Mouse (Mus musculus): ENCODE measurements at regions not wholly inside any gene's neighbourhood (a gene's known extent, or its start where the extent isn't known, plus 50 kb on each side); places are given as distances from the start of the nearest gene placed in this dataset.

GRCm38 (mm10) chr16:74984207-74984606, 572.6 kb upstream of the Robo2 start:
- no peak for DNase-seq (ENCODE audit: low spot score in 2 of 2)

DNA sequence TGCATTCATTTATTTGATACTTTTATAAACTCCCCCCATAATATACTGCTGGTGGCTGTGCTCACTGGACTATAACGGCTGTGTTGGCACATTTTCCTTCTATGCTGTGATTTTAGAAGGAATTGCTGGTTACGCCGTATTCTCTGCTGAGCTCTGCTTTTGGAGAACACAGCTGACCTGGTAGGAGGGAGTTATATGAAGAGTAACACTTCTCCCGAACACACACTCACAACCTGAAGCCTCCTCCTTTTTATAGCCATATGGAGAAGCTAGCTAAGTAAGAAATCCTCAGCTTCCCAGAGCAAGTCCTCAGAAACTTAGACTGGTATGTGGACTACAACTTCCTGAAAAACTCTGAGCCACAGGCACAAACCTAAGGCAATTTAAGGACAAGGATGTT, 554.5 kb upstream of the Robo2 start:
- DNase-seq (ENCODE audit: low spot score in 2 of 2) = no peak

- no peak for DNase-seq (ENCODE audit: low spot score in 2 of 2)
These were observed 518.1 kb upstream of the Robo2 start for GRCm38 (mm10) chr16:74929739-74930138.

GRCm38 (mm10) chr16:74900835-74901234, 489.2 kb upstream of the Robo2 start:
- peak in 1 of 2 experiments; percentile 24 for DNase-seq (ENCODE audit: low spot score in 2 of 2)

- DNase-seq (ENCODE audit: low spot score in 2 of 2) = no peak
These were observed 476.1 kb upstream of the Robo2 start for GRCm38 (mm10) chr16:74887724-74888123.

DNA sequence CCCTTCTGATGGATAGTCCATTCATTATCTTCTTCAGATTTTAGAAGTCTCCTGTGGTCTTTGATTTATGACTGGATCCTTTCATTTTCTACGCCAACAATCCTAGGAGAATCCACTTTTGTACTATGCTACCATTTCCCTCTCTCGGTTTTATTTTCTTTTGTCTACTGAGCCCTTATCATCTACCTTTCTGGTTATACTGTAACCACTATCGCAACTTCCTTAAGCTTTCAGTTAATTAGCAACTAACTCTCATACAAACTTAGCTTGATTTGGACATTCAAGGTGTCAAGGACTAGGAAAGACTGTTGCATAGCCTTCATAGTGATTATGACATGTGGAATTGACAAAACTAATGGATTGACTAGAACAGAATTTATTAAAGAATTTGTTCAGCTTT, 467.0 kb upstream of the Robo2 start:
- no peak for DNase-seq (ENCODE audit: low spot score in 2 of 2)

GRCm38 (mm10) chr16:74873756-74874155, 462.1 kb upstream of the Robo2 start:
- peak in 1 of 2 experiments; percentile 38 for DNase-seq (ENCODE audit: low spot score in 2 of 2)

DNA sequence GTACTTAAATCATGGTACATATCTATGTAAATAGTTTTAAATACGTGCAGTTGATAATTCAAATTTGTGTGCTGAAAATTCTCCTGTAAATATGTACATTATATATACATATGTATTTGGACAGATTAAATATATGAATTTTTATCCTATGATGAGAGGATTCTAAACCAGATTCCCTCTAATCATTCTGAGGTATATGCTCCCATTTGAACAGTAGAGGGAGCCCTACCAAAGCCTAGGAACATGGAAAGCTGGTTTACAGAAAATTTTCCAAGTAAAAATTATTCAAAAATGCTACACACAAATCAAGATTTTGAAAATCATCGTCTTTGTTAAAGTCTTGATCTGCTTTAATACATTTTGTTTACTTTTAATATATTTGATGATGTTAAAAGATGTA, 446.1 kb upstream of the Robo2 start:
- DNase-seq (ENCODE audit: low spot score in 2 of 2) = no peak

GRCm38 (mm10) chr16:74840006-74840405, 428.4 kb upstream of the Robo2 start:
- no peak for DNase-seq (ENCODE audit: low spot score in 2 of 2)

GRCm38 (mm10) chr16:74814386-74814785, 402.8 kb upstream of the Robo2 start:
- no peak for DNase-seq (ENCODE audit: low spot score in 2 of 2)

GRCm38 (mm10) chr16:74809154-74809825, 397.7 kb upstream of the Robo2 start:
- DNase-seq (ENCODE audit: low spot score in 2 of 2) = no peak

DNA sequence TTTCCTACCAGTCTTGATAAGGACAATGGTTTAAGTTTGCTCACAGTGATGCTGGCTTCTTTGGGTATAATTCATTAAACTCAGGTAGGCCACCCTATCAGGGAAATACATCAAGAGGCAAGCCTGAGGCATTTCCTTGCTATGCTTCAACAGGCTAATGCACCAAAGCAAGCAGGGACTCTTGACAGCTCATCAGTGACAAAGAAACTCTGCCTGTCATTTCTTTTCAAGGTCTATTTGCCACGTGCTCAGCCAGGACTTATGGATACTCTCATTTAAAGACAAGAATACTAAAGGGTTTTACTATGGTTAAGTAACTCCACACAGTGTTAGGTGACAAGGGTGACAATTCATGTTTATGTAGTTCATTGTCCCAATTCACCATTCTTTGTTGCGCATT, 395.1 kb upstream of the Robo2 start:
- DNase-seq (ENCODE audit: low spot score in 2 of 2) = no peak

DNA sequence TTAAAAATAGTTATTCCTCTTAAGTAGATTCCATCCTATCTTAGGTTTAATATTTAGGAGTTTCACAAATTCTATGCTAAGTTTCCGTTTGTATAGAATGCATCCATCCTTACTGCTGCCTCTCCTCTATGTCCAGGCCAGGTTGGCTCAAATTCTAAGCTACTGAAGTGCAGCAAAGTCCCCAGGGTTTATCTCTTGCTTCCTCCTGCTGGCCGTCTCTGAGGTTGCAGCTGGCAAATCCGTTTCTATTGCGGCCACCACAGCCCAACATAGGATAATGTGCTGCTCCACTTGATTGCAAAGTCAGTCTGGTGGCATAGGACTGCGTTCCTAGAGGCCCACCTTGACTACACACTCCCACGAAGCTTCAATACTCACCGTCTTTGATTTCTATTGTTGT, 389.7 kb upstream of the Robo2 start:
- DNase-seq (ENCODE audit: low spot score in 2 of 2) = peak in 1 of 2 experiments; percentile 56

GRCm38 (mm10) chr16:74796303-74796653, 384.7 kb upstream of the Robo2 start:
- DNase-seq (ENCODE audit: low spot score in 2 of 2) = no peak

- DNase-seq (ENCODE audit: low spot score in 2 of 2) = no peak
These were observed 384.0 kb upstream of the Robo2 start for GRCm38 (mm10) chr16:74795360-74796302.

- DNase-seq (ENCODE audit: low spot score in 2 of 2) = no peak
These were observed 373.9 kb upstream of the Robo2 start for GRCm38 (mm10) chr16:74785365-74786119.

DNA sequence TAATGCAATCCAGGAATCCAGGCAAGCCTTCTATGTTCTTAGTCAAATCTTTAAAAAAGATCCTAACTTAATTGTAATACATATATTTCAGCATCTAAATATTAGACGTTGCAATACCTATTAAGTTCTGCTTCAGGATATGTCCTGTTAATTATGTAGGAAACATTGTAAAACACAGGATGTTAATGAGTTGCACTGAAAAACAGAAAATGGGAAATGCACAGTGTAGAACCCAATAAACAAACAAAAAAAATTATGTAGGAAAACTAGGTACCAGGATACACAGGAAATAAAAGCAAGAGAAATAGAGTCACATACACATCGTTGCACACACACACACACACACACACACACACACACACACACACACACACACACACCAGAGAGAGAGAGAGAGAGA, 368.8 kb upstream of the Robo2 start:
- no peak for DNase-seq (ENCODE audit: low spot score in 2 of 2)

- no peak for DNase-seq (ENCODE audit: low spot score in 2 of 2)
These were observed 356.6 kb upstream of the Robo2 start for GRCm38 (mm10) chr16:74768264-74768663.

DNA sequence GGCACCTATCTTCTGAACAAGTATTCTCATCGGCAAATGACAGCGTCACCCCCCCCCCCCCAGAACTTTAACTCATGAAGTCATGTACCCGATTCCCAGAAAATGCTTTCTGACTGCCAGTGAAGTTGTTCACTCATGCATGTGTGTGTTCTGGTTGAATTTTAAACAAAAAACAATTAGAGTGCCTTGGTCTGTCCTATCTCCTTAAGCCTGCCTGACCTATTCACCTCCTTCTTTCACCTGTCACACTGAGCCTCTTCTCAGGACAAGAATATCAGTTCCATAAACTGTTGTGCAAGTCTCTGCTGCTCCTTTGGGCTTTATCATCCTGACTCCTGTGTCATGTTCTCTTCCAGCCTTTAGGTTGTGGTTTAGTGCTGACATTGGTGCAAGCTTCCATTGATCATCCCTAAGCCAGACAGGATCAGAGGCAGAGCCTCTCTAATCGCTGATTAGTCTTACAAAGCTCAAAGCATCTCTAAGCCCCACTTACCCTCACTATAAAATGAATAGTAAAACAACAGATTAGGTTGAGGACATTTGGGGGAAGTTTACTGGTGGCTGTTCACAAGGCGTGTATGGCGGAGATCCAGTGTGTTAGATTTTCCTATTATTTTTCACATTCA, 345.2 kb upstream of the Robo2 start:
- no peak for DNase-seq (ENCODE audit: low spot score in 2 of 2)

DNA sequence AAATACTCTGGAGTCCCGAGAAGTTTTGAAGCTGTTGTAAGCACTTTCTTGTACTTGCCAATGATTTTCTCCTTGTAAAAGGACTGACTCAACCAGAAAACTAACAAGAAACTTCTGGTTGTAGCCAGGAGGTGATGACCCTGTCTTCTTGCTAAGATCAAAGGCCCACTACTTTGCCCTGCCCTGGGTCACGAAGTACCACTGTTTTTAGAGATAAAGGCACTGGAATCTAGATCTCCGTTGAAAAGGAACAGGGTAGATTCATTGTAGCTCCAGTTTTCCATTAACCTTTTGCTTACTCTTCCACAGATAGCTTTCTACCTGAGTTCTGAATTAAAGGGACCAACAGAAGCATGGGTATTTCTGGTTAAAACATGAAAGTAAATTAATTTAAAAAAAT, 339.3 kb upstream of the Robo2 start:
- DNase-seq (ENCODE audit: low spot score in 2 of 2) = no peak

- no peak for DNase-seq (ENCODE audit: low spot score in 2 of 2)
These were observed 337.4 kb upstream of the Robo2 start for GRCm38 (mm10) chr16:74749006-74749405.

- no peak for DNase-seq (ENCODE audit: low spot score in 2 of 2)
These were observed 331.9 kb upstream of the Robo2 start for GRCm38 (mm10) chr16:74743512-74743911.
